Mouse (Mus musculus): ENCODE measurements at regions not wholly inside any gene's neighbourhood (a gene's known extent, or its start where the extent isn't known, plus 50 kb on each side); places are given as distances from the start of the nearest gene placed in this dataset.
A peak's percentile ranks its signal among the peaks of the same experiment; 100 is the strongest.

DNA sequence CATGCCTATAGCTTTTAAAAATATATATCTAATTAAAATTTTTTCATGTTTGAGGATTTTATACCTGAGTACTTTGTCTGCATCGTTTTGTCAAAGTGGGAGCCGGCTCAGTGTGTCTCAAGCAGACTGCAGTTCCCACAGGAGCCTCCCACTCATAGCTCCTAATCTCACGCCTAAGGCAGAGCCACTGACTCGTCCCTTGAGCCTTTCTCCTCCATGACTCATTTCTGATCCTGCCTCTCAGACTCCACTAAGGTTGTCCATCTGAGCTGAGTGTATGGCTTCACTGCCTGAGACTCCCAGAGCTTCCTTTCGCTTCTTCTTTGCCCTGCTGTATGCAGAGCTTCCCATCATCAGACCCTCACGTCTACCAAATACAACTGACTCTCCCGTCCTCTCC, 98.8 kb downstream of the Efnb2 start:
- H3K36me3 ChIP-seq, result no peaks in the 10 kb centered on the region
- H3K9me3 ChIP-seq, result no peaks in the 10 kb centered on the region
- H3K4me3 ChIP-seq, result no peak overlapping the region
- WGBS, result 84% methylated on average over 7 of the region's 7 CpGs
- peaks cover 12% of the 10 kb centered on the region; the same call in 1 of the 2 replicates for H3K27me3 ChIP-seq (ENCODE audit: insufficient read depth, poor library complexity, severe bottlenecking)
- DNase-seq (ENCODE audit: low spot score), result no peak
- no peaks in the 10 kb centered on the region for H3K4me1 ChIP-seq (replicated peaks)
- no peak overlapping the region for H3K27ac ChIP-seq

DNA sequence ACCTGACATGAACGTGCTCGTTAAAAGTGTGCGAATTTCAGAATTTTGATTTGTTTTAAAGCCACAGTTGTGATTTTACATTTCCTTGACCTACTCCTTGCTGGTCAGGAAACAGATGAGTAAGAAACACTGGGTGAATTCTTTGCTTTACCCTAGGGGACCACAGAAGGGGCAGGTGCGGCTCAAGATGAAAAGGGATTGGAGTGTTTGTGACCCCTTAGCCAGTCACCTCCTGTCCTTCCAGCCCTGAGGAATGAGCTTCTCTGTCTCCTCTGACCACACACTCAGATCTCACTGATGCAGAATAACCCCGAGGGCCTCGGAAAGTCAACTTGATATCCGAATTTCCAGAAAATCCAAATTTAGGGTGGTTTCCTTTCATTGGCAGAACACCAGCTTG, 103.0 kb downstream of the Efnb2 start:
- no peak overlapping the region for H3K4me3 ChIP-seq
- no peaks in the 10 kb centered on the region for H3K9me3 ChIP-seq
- peaks cover 11% of the 10 kb centered on the region; the same call in 1 of the 2 replicates for H3K27me3 ChIP-seq (ENCODE audit: insufficient read depth, poor library complexity, severe bottlenecking)
- H3K27ac ChIP-seq, result no peak overlapping the region
- no peaks in the 10 kb centered on the region for H3K36me3 ChIP-seq
- 85% methylated on average over 7 of the region's 7 CpGs for WGBS
- no peak for DNase-seq (ENCODE audit: low spot score)
- no peaks in the 10 kb centered on the region for H3K4me1 ChIP-seq (replicated peaks)

DNA sequence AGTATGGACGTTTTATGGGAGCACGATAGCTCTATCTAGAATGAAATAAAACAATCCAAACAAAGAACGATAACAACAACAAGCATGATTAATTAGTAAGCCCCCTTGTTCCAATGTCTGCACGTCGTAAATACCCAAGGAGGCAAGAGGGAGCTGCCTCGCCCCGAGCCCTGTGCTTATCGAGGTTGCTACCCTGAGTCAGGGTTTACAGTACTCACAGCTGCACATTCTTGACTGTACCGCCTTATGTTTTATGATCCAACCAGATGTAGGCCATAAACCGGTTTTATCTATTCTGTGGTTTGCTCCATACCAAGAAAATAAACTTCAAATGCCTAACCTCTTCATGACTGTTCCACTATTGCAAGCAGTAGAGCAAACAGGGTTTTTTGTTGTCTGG, 104.9 kb downstream of the Efnb2 start:
- no peak for DNase-seq (ENCODE audit: low spot score)
- Histone ChIP-seq H3K9me3 (no peaks in the 10 kb centered on the region), H3K4me3 (no peak overlapping the region), H3K36me3 (no peaks in the 10 kb centered on the region), H3K27me3 (ENCODE audit: insufficient read depth, poor library complexity, severe bottlenecking) (peaks cover 5% of the 10 kb centered on the region; the same call in 1 of the 2 replicates), H3K27ac (no peak overlapping the region), H3K4me1 (replicated peaks) (no peaks in the 10 kb centered on the region)
- WGBS, result 92% methylated on average over 10 of the region's 10 CpGs

DNA sequence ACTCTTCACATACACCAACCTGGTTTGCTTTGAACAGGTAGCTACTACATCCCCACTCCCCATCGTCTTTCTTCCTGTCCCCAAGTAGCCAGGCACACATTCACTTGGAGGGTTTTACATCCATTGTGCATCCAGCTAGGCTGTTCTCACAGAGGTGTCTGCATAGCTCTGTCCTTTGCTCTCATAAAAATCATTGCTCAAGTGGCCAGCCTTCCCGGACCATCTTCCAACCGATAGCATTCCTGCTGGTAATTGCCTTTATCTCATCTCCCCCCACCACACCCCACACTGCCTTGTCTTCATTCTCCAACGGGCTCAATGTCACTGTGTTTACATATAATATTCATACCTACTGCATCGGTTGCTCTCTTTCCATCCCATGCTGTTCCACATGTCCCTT, 106.4 kb downstream of the Efnb2 start:
- Histone ChIP-seq H3K4me3 (no peak overlapping the region), H3K27me3 (ENCODE audit: insufficient read depth, poor library complexity, severe bottlenecking) (peaks cover 5% of the 10 kb centered on the region; the same call in 1 of the 2 replicates), H3K27ac (no peak overlapping the region), H3K36me3 (no peaks in the 10 kb centered on the region), H3K9me3 (peaks cover 6% of the 10 kb centered on the region; the same call in 1 of the 2 replicates), H3K4me1 (replicated peaks) (no peaks in the 10 kb centered on the region)
- DNase-seq (ENCODE audit: low spot score), result no peak
- 91% methylated on average over 5 of the region's 5 CpGs for WGBS

DNA sequence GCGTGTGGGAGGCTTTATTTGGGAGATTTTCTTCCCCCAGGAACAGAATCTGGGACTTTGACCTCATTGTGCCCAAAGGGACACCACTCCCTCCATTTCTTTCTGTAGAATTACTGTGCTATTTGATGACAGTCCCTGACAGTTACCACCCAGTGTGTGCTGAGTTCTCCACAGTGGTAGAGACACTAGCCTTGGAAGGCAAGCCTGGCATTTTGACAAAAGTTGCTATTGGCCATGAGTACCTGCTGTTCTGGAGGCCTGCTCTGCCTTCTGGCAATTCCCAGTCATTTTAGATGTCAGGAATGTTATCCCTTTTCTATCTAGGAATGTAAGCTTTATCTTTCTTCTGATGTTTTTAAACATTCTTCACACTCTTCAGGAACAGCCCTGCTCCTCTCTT, 108.3 kb downstream of the Efnb2 start:
- no peaks in the 10 kb centered on the region for H3K4me1 ChIP-seq (replicated peaks)
- H3K4me3 ChIP-seq, result no peak overlapping the region
- no peaks in the 10 kb centered on the region for H3K27me3 ChIP-seq (ENCODE audit: insufficient read depth, poor library complexity, severe bottlenecking)
- no peak for DNase-seq (ENCODE audit: low spot score)
- no peaks in the 10 kb centered on the region for H3K36me3 ChIP-seq
- H3K27ac ChIP-seq, result no peak overlapping the region
- WGBS, result 79% methylated on average over 1 of the region's 1 CpGs
- peaks cover 6% of the 10 kb centered on the region; the same call in 1 of the 2 replicates for H3K9me3 ChIP-seq

DNA sequence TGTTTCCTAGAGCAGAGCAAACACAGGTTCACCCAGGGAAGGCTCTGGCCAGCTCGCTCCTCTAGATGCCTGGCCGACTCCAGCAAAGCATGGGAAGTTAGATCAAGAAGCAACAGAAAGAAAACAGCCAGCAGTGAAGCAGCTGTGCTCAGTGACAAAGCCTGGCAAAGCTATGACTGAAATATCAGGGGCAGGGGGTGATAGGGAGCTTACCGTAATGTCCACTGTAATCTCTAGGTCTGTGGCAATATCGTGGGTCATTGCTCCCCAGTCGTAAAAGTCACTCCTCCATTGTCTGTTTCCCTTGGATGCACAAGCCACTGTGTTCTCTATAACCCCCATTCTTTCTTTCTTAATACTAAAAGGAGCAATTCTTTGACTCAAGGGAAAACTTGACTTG, 124.4 kb downstream of the Efnb2 start:
- H3K27ac ChIP-seq, result no peak overlapping the region
- no peak for DNase-seq (ENCODE audit: low spot score)
- H3K27me3 ChIP-seq (ENCODE audit: insufficient read depth, poor library complexity, severe bottlenecking), result peaks cover 7% of the 10 kb centered on the region; the same call in 1 of the 2 replicates
- WGBS, result 66% methylated on average over 5 of the region's 5 CpGs
- no peaks in the 10 kb centered on the region for H3K9me3 ChIP-seq
- no peak overlapping the region for H3K4me3 ChIP-seq
- H3K4me1 ChIP-seq (replicated peaks), result peaks cover 15% of the 10 kb centered on the region; the same call in 1 of the 2 replicates
- H3K36me3 ChIP-seq, result no peaks in the 10 kb centered on the region

DNA sequence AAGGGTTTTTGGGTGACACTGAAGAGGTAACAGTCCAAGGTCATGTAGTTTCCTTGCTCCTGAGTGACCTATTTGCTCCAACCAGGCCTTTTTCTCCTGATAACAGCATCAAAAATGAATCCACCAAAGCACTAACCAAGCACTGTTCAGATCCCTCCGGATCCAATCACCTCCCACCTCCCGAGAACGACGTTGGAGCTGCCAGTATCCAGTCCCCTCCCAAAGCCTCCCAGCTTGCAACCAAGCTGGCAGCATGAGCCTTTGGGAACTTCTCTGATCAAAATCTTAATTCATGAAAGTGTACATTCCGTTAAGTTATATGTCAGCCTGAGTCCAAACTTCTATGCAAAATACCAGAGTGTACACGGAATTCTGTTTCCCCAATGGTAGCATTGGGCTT, 126.3 kb downstream of the Efnb2 start:
- Histone ChIP-seq H3K27me3 (ENCODE audit: insufficient read depth, poor library complexity, severe bottlenecking) (peaks cover 7% of the 10 kb centered on the region; the same call in 1 of the 2 replicates), H3K27ac (no peak overlapping the region), H3K4me1 (replicated peaks) (peaks cover 18% of the 10 kb centered on the region), H3K4me3 (no peak overlapping the region), H3K36me3 (no peaks in the 10 kb centered on the region), H3K9me3 (no peaks in the 10 kb centered on the region)
- DNase-seq (ENCODE audit: low spot score), result no peak
- 48% methylated on average over 6 of the region's 6 CpGs for WGBS

DNA sequence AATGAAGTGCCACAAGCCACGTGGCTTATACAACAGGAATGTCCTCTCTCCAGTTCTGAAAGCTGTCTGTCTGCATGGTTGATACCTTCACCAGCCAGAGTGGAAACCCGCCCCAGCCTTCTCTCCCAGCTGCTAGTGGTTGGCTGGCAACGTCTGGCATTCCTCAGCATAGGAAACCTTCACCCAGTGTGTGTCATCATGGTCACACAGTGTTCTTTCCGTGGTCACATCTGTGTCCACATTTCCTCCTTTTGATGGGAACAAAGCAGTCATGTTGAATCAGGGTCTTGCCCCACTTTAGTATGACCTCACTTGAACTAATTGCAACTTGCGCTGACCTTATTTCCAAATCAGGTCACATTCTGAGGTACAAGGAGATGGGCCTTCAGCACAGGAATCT, 128.1 kb downstream of the Efnb2 start:
- Histone ChIP-seq H3K4me1 (replicated peaks) (peaks cover 21% of the 10 kb centered on the region), H3K36me3 (no peaks in the 10 kb centered on the region), H3K27me3 (ENCODE audit: insufficient read depth, poor library complexity, severe bottlenecking) (no peaks in the 10 kb centered on the region; the same call in 1 of the 2 replicates), H3K9me3 (no peaks in the 10 kb centered on the region), H3K4me3 (no peak overlapping the region), H3K27ac (no peak overlapping the region)
- WGBS, result 81% methylated on average over 5 of the region's 5 CpGs
- DNase-seq (ENCODE audit: low spot score), result no peak

DNA sequence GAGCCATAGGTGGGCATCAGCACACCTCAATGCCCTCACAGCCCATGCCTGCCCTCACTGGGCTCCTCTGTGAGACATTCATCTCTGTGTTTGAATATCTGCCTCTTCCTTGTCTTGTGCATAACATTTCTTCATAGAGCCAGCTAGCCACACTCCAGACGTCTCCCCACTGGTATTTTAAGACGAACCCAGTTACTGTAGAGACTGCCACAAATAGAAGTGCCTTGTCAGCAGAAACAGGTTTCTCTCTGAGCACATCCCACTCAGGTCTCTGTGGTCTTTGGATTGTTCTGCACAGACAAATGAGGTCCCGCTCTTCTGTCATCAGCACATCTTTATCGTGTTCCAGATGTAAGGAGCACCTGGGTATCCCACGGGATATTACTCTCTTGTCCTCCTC, 130.5 kb downstream of the Efnb2 start:
- Histone ChIP-seq H3K4me1 (replicated peaks) (peaks cover 17% of the 10 kb centered on the region; the same call in 1 of the 2 replicates), H3K27me3 (ENCODE audit: insufficient read depth, poor library complexity, severe bottlenecking) (no peaks in the 10 kb centered on the region; the same call in 1 of the 2 replicates), H3K27ac (no peak overlapping the region), H3K4me3 (no peak overlapping the region), H3K36me3 (no peaks in the 10 kb centered on the region), H3K9me3 (no peaks in the 10 kb centered on the region)
- WGBS, result 67% methylated on average over 5 of the region's 5 CpGs
- DNase-seq (ENCODE audit: low spot score), result no peak

DNA sequence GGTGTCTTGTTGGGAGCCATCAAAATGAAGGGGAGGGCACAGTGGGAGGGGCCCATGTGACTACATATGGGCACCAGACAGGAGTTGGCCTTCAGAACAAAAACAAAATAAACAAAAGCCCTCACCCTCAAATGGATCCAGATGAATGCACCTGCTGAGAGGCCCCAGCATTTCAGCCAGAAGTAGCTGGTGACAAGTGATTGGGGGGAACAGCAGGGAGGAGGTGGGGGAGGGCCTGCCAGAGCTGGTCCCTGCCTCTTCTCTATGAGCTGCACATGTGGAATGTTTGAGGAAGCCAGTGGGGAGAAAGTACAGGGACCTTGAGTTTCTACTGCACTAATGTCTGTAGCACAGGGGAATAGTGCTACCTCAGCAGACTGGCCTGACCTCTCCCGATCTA, 139.5 kb downstream of the Efnb2 start:
- no peaks in the 10 kb centered on the region for H3K27me3 ChIP-seq (ENCODE audit: insufficient read depth, poor library complexity, severe bottlenecking)
- H3K4me1 ChIP-seq (replicated peaks), result peaks cover 16% of the 10 kb centered on the region
- no peak overlapping the region for H3K4me3 ChIP-seq
- peak; percentile 64 for DNase-seq (ENCODE audit: low spot score)
- no peaks in the 10 kb centered on the region for H3K36me3 ChIP-seq
- H3K9me3 ChIP-seq, result 0 out of 2 replicates have a peak, but pooled peaks cover 6% of the 10 kb centered on the region
- H3K27ac ChIP-seq, result peak overlapping the region; percentile 66
- WGBS, result 43% methylated on average over 1 of the region's 1 CpGs

DNA sequence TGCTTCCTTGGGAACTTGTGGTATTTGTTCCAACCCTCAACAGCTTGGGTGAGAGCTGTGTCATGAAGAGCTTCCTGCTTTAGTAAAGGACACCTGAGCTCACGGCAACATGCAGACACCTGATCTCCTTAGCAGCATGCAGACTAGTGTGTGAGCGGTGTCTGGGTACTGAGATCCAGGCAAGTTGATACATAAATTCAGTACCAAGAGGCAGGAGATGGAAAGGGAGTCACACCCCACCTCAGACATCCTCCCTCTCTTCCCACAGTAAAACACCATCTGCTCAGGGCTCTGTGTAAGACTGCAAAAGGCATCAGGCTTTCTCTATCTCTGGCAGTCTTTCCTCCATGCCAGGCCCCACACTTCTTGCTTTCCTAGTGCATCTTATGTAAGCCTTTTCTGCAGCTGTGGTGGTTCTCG, 141.3 kb downstream of the Efnb2 start:
- Histone ChIP-seq H3K27me3 (ENCODE audit: insufficient read depth, poor library complexity, severe bottlenecking) (no peaks in the 10 kb centered on the region), H3K9me3 (0 out of 2 replicates have a peak, but pooled peaks cover 6% of the 10 kb centered on the region), H3K4me3 (no peak overlapping the region), H3K27ac (0 out of 2 replicates have a peak overlapping the region, but pooled peaks have one; percentile 23), H3K4me1 (replicated peaks) (peaks cover 16% of the 10 kb centered on the region), H3K36me3 (no peaks in the 10 kb centered on the region)
- 91% methylated on average over 3 of the region's 3 CpGs for WGBS
- no peak for DNase-seq (ENCODE audit: low spot score)

DNA sequence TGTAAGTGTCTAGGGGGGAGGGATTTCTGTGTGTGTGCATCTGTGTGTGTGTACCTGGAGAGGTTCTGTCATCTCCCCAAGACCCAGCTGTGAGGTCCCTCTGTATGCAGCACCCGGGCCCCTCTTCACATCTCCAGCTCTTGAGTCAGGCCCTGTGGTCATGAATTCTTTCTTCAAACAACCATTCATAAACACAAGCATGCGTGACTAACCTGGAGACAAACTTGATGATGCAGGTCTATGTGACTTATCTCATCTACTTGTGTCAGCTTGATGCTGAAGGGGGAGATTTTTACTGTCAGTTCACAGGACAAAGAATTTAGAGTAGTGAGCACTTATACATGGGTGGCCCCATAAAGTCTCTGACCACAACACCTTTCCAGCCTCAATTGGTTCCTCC, 143.4 kb downstream of the Efnb2 start:
- H3K4me3 ChIP-seq, result no peak overlapping the region
- H3K27ac ChIP-seq, result no peak overlapping the region
- peaks cover 16% of the 10 kb centered on the region for H3K4me1 ChIP-seq (replicated peaks)
- DNase-seq (ENCODE audit: low spot score), result no peak
- WGBS, result 76% methylated on average over 2 of the region's 2 CpGs
- H3K27me3 ChIP-seq (ENCODE audit: insufficient read depth, poor library complexity, severe bottlenecking), result no peaks in the 10 kb centered on the region
- H3K36me3 ChIP-seq, result no peaks in the 10 kb centered on the region
- 0 out of 2 replicates have a peak, but pooled peaks cover 6% of the 10 kb centered on the region for H3K9me3 ChIP-seq

DNA sequence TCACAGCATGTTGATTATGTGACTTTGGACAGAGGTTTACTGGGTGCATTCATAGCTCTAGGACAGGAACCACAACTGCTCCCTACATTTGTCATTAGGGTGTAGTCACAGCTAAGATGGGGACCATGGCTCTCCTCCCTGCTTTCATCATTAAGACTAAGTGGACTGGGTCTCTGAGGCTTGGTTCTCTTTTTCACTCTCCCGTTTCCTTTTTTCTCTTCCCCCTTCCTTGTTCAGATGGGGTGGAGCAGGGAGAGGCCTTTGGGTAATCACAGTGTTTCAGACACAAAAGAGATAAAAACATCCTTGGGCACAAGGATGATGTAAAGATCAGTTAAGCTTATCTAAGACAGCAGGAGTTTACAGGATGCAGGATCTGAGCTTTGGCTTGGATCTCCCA, 144.8 kb downstream of the Efnb2 start:
- no peak for DNase-seq (ENCODE audit: low spot score)
- Histone ChIP-seq H3K27ac (no peak overlapping the region), H3K4me1 (replicated peaks) (peaks cover 6% of the 10 kb centered on the region), H3K27me3 (ENCODE audit: insufficient read depth, poor library complexity, severe bottlenecking) (no peaks in the 10 kb centered on the region), H3K9me3 (0 out of 2 replicates have a peak, but pooled peaks cover 6% of the 10 kb centered on the region), H3K36me3 (no peaks in the 10 kb centered on the region), H3K4me3 (no peak overlapping the region)
- WGBS, result 39% methylated on average over 1 of the region's 1 CpGs

DNA sequence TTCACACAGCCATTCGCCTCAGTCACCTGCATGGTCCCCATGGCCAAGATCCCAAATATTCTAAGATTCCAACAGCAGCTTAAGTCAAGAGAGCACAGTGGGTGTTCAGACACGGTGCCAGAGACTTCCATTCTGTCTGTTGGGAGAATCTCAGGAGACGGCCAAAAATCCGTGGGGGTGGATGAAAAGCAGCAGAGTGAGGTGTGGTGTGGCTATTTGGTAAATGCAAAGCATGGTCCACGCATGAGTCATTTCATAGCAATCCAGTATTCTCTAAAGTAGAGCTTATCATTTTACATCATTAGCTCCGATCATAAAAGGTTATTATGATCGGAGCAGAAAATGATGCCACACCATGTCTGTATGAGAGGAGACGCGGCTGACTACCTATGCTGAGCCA, 161.1 kb downstream of the Efnb2 start:
- DNase-seq (ENCODE audit: low spot score), result no peak
- H3K9me3 ChIP-seq, result peaks cover 9% of the 10 kb centered on the region
- no peak overlapping the region for H3K4me3 ChIP-seq
- H3K36me3 ChIP-seq, result no peaks in the 10 kb centered on the region
- H3K27ac ChIP-seq, result no peak overlapping the region
- peaks cover 17% of the 10 kb centered on the region for H3K27me3 ChIP-seq (ENCODE audit: insufficient read depth, poor library complexity, severe bottlenecking)
- WGBS, result 88% methylated on average over 9 of the region's 9 CpGs
- H3K4me1 ChIP-seq (replicated peaks), result peaks cover 37% of the 10 kb centered on the region

Data from hindbrain, embryonic 10.5 days (tissue).